Mouse (Mus musculus) forebrain, postnatal 0 days (tissue): ENCODE measurements at regions not wholly inside any gene's neighbourhood (a gene's known extent, or its start where the extent isn't known, plus 50 kb on each side); places are given as distances from the start of the nearest gene placed in this dataset.

Experiments
- ATAC-seq: fragments of 200-750 bp; cut with Nextera tagmentation; 2 replicates; pipeline ENCODE4 v1.8.0; 2017; ENCODE audit warnings: mild to moderate bottlenecking, moderate library complexity
- DNase-seq: peaks from one replicate; pipeline ENCODE4 v3.0.0-alpha.2; 2015
- H3K27ac ChIP-seq: fragments of 300-500 bp; sonication (generic); 2 replicates; pipeline ENCODE4 v1.5.1; 2014; ENCODE audit warnings: low read depth, mild to moderate bottlenecking, antibody characterized with exemption, low read length, moderate library complexity, mixed read lengths
- H3K27me3 ChIP-seq: fragments of 300-500 bp; sonication (generic); 2 replicates; pipeline ENCODE4 v1.6.1; 2014; ENCODE audit warnings: mild to moderate bottlenecking, low read length, mixed read lengths; ENCODE audit not compliant: insufficient read depth
- H3K36me3 ChIP-seq: fragments of 300-500 bp; sonication (generic); 2 replicates; pipeline ENCODE4 v1.6.1; 2014; ENCODE audit warnings: mild to moderate bottlenecking, moderate library complexity; ENCODE audit not compliant: insufficient read depth
- H3K4me1 ChIP-seq: fragments of 300-500 bp; sonication (generic); 2 replicates; pipeline ENCODE4 v1.6.1; 2014; ENCODE audit warnings: antibody characterized with exemption; ENCODE audit not compliant: insufficient read depth
- H3K4me2 ChIP-seq: fragments of 300-500 bp; sonication (generic); 2 replicates; pipeline ENCODE4 v1.6.1; 2014; ENCODE audit warnings: low read depth, mild to moderate bottlenecking, moderate library complexity
- H3K4me3 ChIP-seq: fragments of 300-500 bp; sonication (generic); 2 replicates; pipeline ENCODE4 v1.5.1; 2014; ENCODE audit warnings: low read depth, low read length, mixed read lengths
- H3K9ac ChIP-seq: fragments of 300-500 bp; sonication (generic); 2 replicates; pipeline ENCODE4 v1.6.1; 2014; ENCODE audit warnings: mild to moderate bottlenecking
- H3K9me3 ChIP-seq: fragments of 300-500 bp; sonication (generic); 2 replicates; pipeline ENCODE4 v1.6.1; 2016; ENCODE audit warnings: low read length
- CTCF ChIP-seq: sonication (generic); IDR thresholded peaks from 2 replicates; pipeline ENCODE4 v1.5.1; 2016; ENCODE audit warnings: antibody characterized with exemption, control low read depth, low read depth
- WGBS: fragments of 180-500 bp; shearing (Covaris S2); extraction: QIAGEN DNeasy Blood & Tissue Kit; methylation state at CpG from one replicate; pipeline ENCODE4 v1.1.7; 2014; 5-methylcytosine and 5-hydroxymethylcytosine counted together

GRCm38 (mm10) chr7:73865086-73865485, 125.0 kb downstream of the Fam174b start:
- no peak for ATAC-seq
- no peak overlapping the region for H3K4me3 ChIP-seq
- H3K4me1 ChIP-seq: no peaks in the 10 kb centered on the region
- no peak for TF ChIP-seq CTCF
- H3K4me2 ChIP-seq: no peak overlapping the region
- no peaks in the 10 kb centered on the region for H3K27me3 ChIP-seq
- DNase-seq: no peak
- no peak overlapping the region for H3K27ac ChIP-seq
- H3K36me3 ChIP-seq: no peaks in the 10 kb centered on the region
- H3K9me3 ChIP-seq: no peaks in the 10 kb centered on the region
- WGBS: 71% methylated on average over 5 of the region's 5 CpGs
- H3K9ac ChIP-seq: no peak overlapping the region

DNA sequence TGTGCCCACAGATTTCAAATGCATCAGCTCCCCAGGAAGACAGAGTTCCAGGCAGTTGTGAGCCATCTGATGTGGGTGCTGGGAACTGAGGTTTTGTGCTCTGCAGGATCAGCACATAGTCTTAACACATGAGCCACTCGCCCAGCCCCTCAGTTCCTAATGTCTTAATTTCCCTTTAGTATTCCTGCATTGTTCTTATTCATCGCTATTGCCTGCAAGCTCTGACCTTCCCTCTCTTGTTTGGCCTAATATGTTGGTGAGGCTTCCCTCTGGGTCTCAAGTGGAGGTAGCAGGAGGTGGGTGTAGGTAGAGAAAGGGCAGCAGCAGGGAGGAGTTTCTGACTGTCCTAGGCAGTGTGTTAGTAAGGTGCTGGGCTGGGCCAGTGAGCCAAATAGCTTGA, 132.1 kb downstream of the Fam174b start:
- no peak overlapping the region for H3K9ac ChIP-seq
- ATAC-seq: no peak
- 66% methylated on average over 2 of the region's 2 CpGs for WGBS

GRCm38 (mm10) chr7:73881252-73882042, 132.0 kb downstream of the St8sia2 start:
- Histone ChIP-seq H3K36me3 (no peaks in the 10 kb centered on the region), H3K9me3 (no peaks in the 10 kb centered on the region), H3K27ac (no peak overlapping the region), H3K4me2 (no peak overlapping the region), H3K4me3 (no peak overlapping the region), H3K9ac (no peak overlapping the region), H3K4me1 (no peaks in the 10 kb centered on the region), H3K27me3 (no peaks in the 10 kb centered on the region)
- no peak for TF ChIP-seq CTCF
- no peak for DNase-seq
- 62% methylated on average over 13 of the region's 13 CpGs for WGBS
- no peak for ATAC-seq

More for the DNA sequence above, 132.1 kb downstream of the Fam174b start:
- no peak for DNase-seq
- Histone ChIP-seq H3K36me3 (no peaks in the 10 kb centered on the region), H3K4me3 (no peak overlapping the region), H3K4me2 (no peak overlapping the region), H3K4me1 (no peaks in the 10 kb centered on the region), H3K27ac (no peak overlapping the region), H3K9me3 (no peaks in the 10 kb centered on the region), H3K27me3 (no peaks in the 10 kb centered on the region)
- no peak for TF ChIP-seq CTCF

DNA sequence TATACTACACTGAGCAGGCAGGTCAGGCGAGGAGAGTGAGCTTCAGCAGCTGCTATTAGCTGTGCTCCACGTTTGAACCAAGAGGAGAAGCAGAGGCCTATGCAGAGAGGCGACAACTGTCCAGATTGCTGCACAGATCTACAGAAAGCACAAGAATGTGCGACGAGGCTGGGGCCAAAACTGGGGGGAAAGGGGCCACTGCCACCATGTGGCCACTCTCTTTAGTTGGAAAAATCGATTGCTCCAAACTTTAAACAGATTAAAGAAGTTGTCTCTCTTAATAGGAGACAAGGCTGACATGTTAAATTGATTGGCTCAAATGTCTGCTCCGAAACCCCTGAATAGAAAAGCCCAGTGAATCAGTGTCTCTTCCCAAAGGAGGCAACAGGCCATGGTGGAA, 127.3 kb downstream of the St8sia2 start:
- Histone ChIP-seq H3K9me3 (no peaks in the 10 kb centered on the region), H3K4me2 (no peak overlapping the region), H3K4me1 (no peaks in the 10 kb centered on the region), H3K4me3 (no peak overlapping the region), H3K27me3 (no peaks in the 10 kb centered on the region), H3K36me3 (no peaks in the 10 kb centered on the region), H3K9ac (no peak overlapping the region), H3K27ac (no peak overlapping the region)
- ATAC-seq (no peak), DNase-seq (no peak)
- TF ChIP-seq CTCF: peak; percentile 34
- WGBS: 58% methylated on average over 7 of the region's 7 CpGs
